22 mouse cellular contexts compared by ENCODE assay signal in genomic region chr16:31185757-31186156, GRCm38 (mm10).
"Had no signal": no experiment of that assay in that cellular context is flagged by ENCODE, and none has a peak within 500 bp of the region (broad histone marks: within the 10 kb centered on the region; RNA-seq: fewer than 3 reads in every experiment).

No protein-coding gene starts in this region.

- H3K9ac ChIP-seq: limb, embryonic 13.5 days; liver, embryonic 12.5 days; liver, embryonic 15.5 days; midbrain, embryonic 12.5 days; midbrain, embryonic 15.5 days; neural tube, embryonic 12.5 days; neural tube, embryonic 15.5 days had no signal

- H3K4me2 ChIP-seq: limb, embryonic 13.5 days; liver, embryonic 12.5 days; liver, embryonic 15.5 days; midbrain, embryonic 12.5 days; midbrain, embryonic 15.5 days; neural tube, embryonic 12.5 days; neural tube, embryonic 15.5 days had no signal

- H3K36me3 ChIP-seq: limb, embryonic 10.5 days; limb, embryonic 13.5 days; liver, embryonic 12.5 days; liver, embryonic 15.5 days; midbrain, embryonic 12.5 days; midbrain, embryonic 15.5 days; neural tube, embryonic 12.5 days; neural tube, embryonic 15.5 days had no signal

- H3K4me1 ChIP-seq: neural tube, embryonic 12.5 days had no signal

- H3K4me3 ChIP-seq: limb, embryonic 10.5 days; limb, embryonic 13.5 days; liver, embryonic 12.5 days; liver, embryonic 15.5 days; midbrain, embryonic 12.5 days; midbrain, embryonic 15.5 days; neural tube, embryonic 12.5 days; neural tube, embryonic 15.5 days had no signal

- DNase-seq: kidney, adult 18-20 months; kidney, adult 9 months; kidney, postnatal 14 days; kidney, postnatal 4 days; layer of hippocampus, postnatal 36 days; liver; lung, postnatal 36 days; right cerebral cortex, adult 18-20 months; right cerebral cortex, postnatal 14 days; right cerebral cortex, postnatal 4 days; thymus, adult 2 months; thymus, postnatal 14 days; thymus, postnatal 4 days had no signal

- ATAC-seq: liver, embryonic 12.5 days; lung, postnatal 0 days; midbrain, embryonic 15.5 days had no signal

- H3K9me3 ChIP-seq: limb, embryonic 10.5 days; limb, embryonic 13.5 days; liver, embryonic 12.5 days; liver, embryonic 15.5 days; midbrain, embryonic 12.5 days; midbrain, embryonic 15.5 days; neural tube, embryonic 12.5 days; neural tube, embryonic 15.5 days had no signal

- H3K27ac ChIP-seq: limb, embryonic 10.5 days; limb, embryonic 13.5 days; liver, embryonic 12.5 days; liver, embryonic 15.5 days; midbrain, embryonic 12.5 days; midbrain, embryonic 15.5 days; neural tube, embryonic 12.5 days; neural tube, embryonic 15.5 days had no signal

- H3K27me3 ChIP-seq: limb, embryonic 13.5 days; liver, embryonic 12.5 days; liver, embryonic 15.5 days; midbrain, embryonic 12.5 days; midbrain, embryonic 15.5 days; neural tube, embryonic 12.5 days; neural tube, embryonic 15.5 days had no signal
